Mouse (Mus musculus): ENCODE measurements around the gene Gm3045. TPM values are rescaled to one million over a fixed set of nuclear protein-coding genes. Genes with fewer than 3 reads are reported as not detected.
A peak's percentile ranks its signal among the peaks of the same experiment; 100 is the strongest.

Gene Gm3045
- polyA plus RNA-seq, 1 experiment, result not detected

DNA sequence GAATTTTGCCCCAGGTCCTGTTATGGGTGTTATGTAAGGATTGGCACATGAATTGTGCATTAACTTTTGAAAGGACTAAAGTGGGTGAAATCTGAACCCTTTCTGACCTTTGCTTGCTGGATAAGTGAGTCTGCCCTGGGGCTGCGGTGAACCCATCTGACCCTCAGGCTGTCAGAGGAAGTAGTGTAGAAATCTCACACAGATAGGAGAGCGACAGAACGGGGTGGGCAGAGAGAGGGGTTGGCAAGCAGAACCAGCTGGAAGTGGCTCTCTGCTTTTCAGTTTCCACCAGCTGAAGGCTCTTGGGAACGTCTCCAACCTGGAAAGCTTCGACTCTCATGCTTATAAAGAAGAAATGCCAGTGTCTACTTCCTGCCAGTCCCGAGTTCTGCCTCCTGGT lies 50.9 kb downstream of the Gm3045 start:
- H3K27ac ChIP-seq (ENCODE audit: insufficient read depth, low read length), result no peak overlapping the region
- no peak for TF ChIP-seq POLR2A (IDR thresholded peaks at IDR 0.05; ENCODE audit: low read depth, low read length)
- no peak for TF ChIP-seq CTCF (IDR thresholded peaks at IDR 0.05; ENCODE audit: borderline replicate concordance, insufficient read depth, low read length)
- no peak overlapping the region for H3K4me3 ChIP-seq (ENCODE audit: insufficient read depth, low read length)
- no peaks in the 10 kb centered on the region for H3K4me1 ChIP-seq (ENCODE audit: control insufficient read depth, insufficient read depth, low read length)

DNA sequence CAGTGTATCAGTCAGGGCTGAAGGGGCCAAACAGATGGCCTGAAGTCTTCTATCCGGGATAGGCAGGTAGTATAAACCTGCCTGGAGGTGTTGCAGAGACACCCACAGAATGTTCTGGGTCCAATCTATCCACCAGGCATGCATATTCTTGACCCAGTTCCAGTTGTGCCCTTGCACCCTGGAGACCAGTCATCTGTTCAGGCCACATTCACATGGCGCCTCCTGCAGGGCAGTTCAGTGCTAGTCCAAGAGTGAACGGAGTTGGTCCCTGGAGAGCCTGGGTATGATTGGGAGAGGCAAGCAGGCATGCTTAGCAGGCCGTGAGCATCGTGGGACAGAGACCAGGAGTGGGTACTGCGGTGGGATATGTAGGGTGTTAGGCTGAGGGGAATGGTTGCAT lies 51.6 kb downstream of the Gm3045 start:
- TF ChIP-seq CTCF (IDR thresholded peaks at IDR 0.05; ENCODE audit: borderline replicate concordance, insufficient read depth, low read length) (0 out of 2 replicates have a peak, but pooled peaks have one; percentile 2), POLR2A (IDR thresholded peaks at IDR 0.05; ENCODE audit: low read depth, low read length) (no peak)
- Histone ChIP-seq H3K4me3 (ENCODE audit: insufficient read depth, low read length) (no peak overlapping the region), H3K4me1 (ENCODE audit: control insufficient read depth, insufficient read depth, low read length) (no peaks in the 10 kb centered on the region), H3K27ac (ENCODE audit: insufficient read depth, low read length) (no peak overlapping the region)

DNA sequence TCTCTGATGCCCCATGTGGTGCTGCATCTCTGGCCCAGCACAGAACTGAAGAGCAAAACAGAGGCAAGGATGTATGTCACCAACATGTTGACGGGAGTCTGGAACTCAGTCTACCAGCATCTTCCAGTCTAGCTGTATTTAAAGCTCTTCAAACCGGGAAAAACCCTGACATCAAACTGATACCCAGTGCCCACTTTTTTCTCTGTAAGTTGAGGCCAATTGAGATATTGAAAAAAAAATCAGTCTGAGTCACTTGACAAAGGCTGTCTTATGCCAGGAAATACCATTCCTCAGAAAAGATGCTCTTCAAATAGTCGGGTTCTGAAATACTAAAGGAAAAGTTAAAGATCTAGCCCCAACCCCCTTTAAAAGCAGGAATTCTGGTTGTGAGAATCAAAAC lies 55.8 kb downstream of the Gm3045 start, which contains the start of gene Il9:
Gene Il9 (minus strand): TSS at position 101 of the 400 bp plus-strand sequence.
- no peak within 1 kb of the TSS for H3K27ac ChIP-seq (ENCODE audit: insufficient read depth, low read length)
- H3K4me3 ChIP-seq (ENCODE audit: insufficient read depth, low read length), result no peak within 1 kb of the TSS
- no peaks in the 10 kb centered on the region for H3K4me1 ChIP-seq (ENCODE audit: control insufficient read depth, insufficient read depth, low read length)
- TF ChIP-seq CTCF (IDR thresholded peaks at IDR 0.05; ENCODE audit: borderline replicate concordance, insufficient read depth, low read length), result no peak
- TF ChIP-seq POLR2A (IDR thresholded peaks at IDR 0.05; ENCODE audit: low read depth, low read length), result no peak

Other genes with a start within 250 kb of the Gm3045 start
- not detected in 2 replicates for gene Tifab, start 247.7 kb upstream of the Gm3045 start, polyA plus RNA-seq (2011; ENCODE audit: insufficient read length, low read depth, missing spikeins)
- not detected in 2 replicates for gene Neurog1, start 174.4 kb upstream of the Gm3045 start, polyA plus RNA-seq (2011; ENCODE audit: insufficient read length, low read depth, missing spikeins)
- 78.9 and 102 TPM in 2 replicates for gene Cxcl14, start 130.0 kb upstream of the Gm3045 start, polyA plus RNA-seq (2011; ENCODE audit: insufficient read length, low read depth, missing spikeins)
- gene Slc25a48, start 11.8 kb downstream of the Gm3045 start, polyA plus RNA-seq (2011; ENCODE audit: insufficient read length, low read depth, missing spikeins), result not detected in 2 replicates
- gene Il9, start 55.7 kb downstream of the Gm3045 start, polyA plus RNA-seq (2011; ENCODE audit: insufficient read length, low read depth, missing spikeins), result not detected in 2 replicates
- gene Fbxl21, start 95.9 kb downstream of the Gm3045 start, polyA plus RNA-seq (2011; ENCODE audit: insufficient read length, low read depth, missing spikeins), result 2.1 and 3.0 TPM in 2 replicates
- not detected in 2 replicates for gene Lect2, start 121.9 kb downstream of the Gm3045 start, polyA plus RNA-seq (2011; ENCODE audit: insufficient read length, low read depth, missing spikeins)
- gene Tgfbi, start 182.9 kb downstream of the Gm3045 start, polyA plus RNA-seq (2011; ENCODE audit: insufficient read length, low read depth, missing spikeins), result 64.4 and 125 TPM in 2 replicates